Mouse (Mus musculus): ENCODE measurements around the gene Taf3.

DNA sequence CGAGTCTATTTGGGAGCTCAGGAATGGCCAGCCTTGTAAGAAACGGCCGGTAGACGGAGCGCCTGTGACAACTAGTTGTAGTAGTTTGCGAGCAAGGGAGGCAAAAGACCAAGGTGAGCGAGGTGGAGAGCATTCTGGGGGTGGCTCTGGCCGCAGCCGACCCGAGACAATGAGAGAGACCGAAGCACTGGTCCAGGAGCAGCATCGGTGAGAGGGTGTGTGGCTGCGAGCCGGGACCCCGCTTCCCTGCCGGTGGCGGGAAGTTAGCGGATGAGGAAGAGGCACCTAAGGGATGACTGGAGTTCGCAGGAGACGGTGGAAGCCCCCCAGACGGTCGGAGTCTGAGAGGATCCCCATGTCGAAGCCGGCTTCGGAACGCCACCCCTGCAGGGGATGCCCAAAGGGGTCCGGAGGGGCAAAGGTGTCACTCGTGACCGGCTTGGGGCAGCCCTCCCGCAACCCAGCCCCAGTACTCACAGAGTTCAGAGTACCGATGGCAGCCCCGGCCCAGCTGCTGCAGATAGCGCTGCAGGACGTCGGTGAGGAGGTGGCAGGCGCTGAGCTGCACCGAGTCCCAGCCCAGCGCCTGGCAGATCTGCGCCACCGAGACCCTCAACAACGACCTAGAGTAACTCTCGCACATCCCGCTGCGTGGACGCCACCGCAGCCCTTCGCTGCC, 499 bp downstream of the Taf3 start:
- peak; percentile 19; the same call in 1 of the 2 replicates for TF ChIP-seq CTCF (IDR thresholded peaks at IDR 0.05; ENCODE audit: extremely low read depth, insufficient read length, insufficient replicate concordance, low read depth, low read length)
- no peak for TF ChIP-seq POLR2A (IDR thresholded peaks at IDR 0.05; ENCODE audit: low read depth, low read length)
